Mouse (Mus musculus) MEL (cell line): ENCODE data around the gene Dnali1.

Experiments
- CTCF ChIP-seq, 3 experiments: IDR thresholded peaks in 2 of 3; conservative IDR thresholded peaks in 1 of 3; 2 replicates each; pipeline ENCODE4 v1.5.1; 2011 to 2012; ENCODE audit warnings: low read length in 3 of 3, low read depth in 2 of 3, mild to moderate bottlenecking in 2 of 3, improper control_type of control experiment in 1 of 3, inconsistent platforms in 1 of 3, mixed read lengths in 1 of 3, moderate library complexity in 1 of 3; ENCODE audit not compliant: control insufficient read depth in 1 of 3, insufficient read depth in 1 of 3, poor library complexity in 1 of 3, severe bottlenecking in 1 of 3
- GABPA ChIP-seq: IDR thresholded peaks from 2 replicates; pipeline ENCODE4 v1.6.1; 2012; ENCODE audit warnings: low read depth, mild to moderate bottlenecking, inconsistent platforms, low read length, improper control_type of control experiment, moderate library complexity
- GATA1 ChIP-seq: IDR thresholded peaks from 2 replicates; pipeline ENCODE4 v1.6.1; 2011; ENCODE audit warnings: low read depth, low read length, improper control_type of control experiment
- POLR2A ChIP-seq, 2 experiments: IDR thresholded peaks; 2 replicates each; pipeline ENCODE4 v1.6.1; 2011 to 2012; ENCODE audit warnings: low read length in 2 of 2, mild to moderate bottlenecking in 2 of 2, control low read depth in 1 of 2, improper control_type of control experiment in 1 of 2, low read depth in 1 of 2, moderate library complexity in 1 of 2; ENCODE audit not compliant: control insufficient read depth in 1 of 2, insufficient read depth in 1 of 2, poor library complexity in 1 of 2
- SMC3 ChIP-seq: IDR thresholded peaks from 2 replicates; pipeline ENCODE4 v1.6.1; 2011; ENCODE audit warnings: low read depth, low read length, improper control_type of control experiment
- USF2 ChIP-seq, 2 experiments: IDR thresholded peaks; 2 replicates each; pipeline ENCODE4 v1.6.1; 2011 to 2012; ENCODE audit warnings: improper control_type of control experiment in 2 of 2, low read length in 2 of 2, borderline replicate concordance in 1 of 2, inconsistent platforms in 1 of 2, low read depth in 1 of 2, mild to moderate bottlenecking in 1 of 2; ENCODE audit not compliant: insufficient read depth in 1 of 2

GRCm38 (mm10) chr4:125065517-125066307, at the start of gene Dnali1:
- no peak for TF ChIP-seq CTCF (IDR thresholded peaks at IDR 0.05 in 2 of 3, conservative IDR thresholded peaks at IDR 0.05 in 1 of 3; ENCODE audit: control insufficient read depth in 1 of 3, insufficient read depth in 1 of 3, low read depth in 2 of 3, low read length in 3 of 3, poor library complexity in 1 of 3, severe bottlenecking in 1 of 3)
- no peak for TF ChIP-seq USF2 (IDR thresholded peaks at IDR 0.05; ENCODE audit: borderline replicate concordance in 1 of 2, insufficient read depth in 1 of 2, low read depth in 1 of 2, low read length in 2 of 2)
- no peak for TF ChIP-seq SMC3
- no peak for TF ChIP-seq GATA1
- no peak for TF ChIP-seq POLR2A (IDR thresholded peaks at IDR 0.05; ENCODE audit: control insufficient read depth in 1 of 2, insufficient read depth in 1 of 2, low read depth in 1 of 2, low read length in 2 of 2, poor library complexity in 1 of 2)
- TF ChIP-seq GABPA = no peak
